Mouse (Mus musculus): ENCODE results near the gene Ffar3. TPM values are rescaled to one million over a fixed set of nuclear protein-coding genes. Genes with fewer than 3 reads are reported as not detected.
A peak's percentile ranks its signal among the peaks of the same experiment; 100 is the strongest.

The Ffar3 gene
- total and polyA plus RNA-seq, 3 experiments: not detected

DNA sequence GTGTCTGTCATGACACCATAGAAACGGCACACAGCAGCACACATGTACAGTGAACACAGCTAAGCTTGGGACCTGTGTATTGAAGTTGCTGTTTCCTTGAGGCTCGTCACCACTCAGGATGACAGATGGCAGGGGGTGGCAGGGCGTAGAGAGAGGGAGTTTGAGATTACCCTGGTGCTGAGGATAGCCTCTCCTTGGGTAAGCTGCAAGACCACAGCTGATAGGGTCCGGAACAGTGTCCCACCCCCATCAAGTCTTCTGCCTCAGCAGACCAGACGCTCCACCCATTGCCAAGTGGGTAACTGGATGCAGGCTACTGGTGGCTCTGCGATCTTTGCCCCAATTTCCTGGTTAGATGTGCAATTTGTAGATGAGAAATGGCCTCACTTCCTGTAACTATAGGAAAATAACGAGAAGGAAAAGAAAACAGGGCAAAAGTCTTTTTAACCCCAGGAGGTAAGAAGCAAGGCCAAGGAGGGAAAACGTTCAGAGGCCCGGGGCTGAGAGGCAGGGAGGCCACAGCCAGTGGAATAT, 44.2 kb downstream of the Ffar3 start:
- H3K4me3 ChIP-seq (replicated peaks in 1 of 3; ENCODE audit: low read depth in 2 of 3, low read length in 2 of 3, poor library complexity in 1 of 3): no peak overlapping the region
- H3K9me3 ChIP-seq (replicated peaks; ENCODE audit: low read length): peaks cover 7% of the 10 kb centered on the region
- no peak overlapping the region for H3K9ac ChIP-seq (ENCODE audit: insufficient read depth, low read depth)
- no peaks in the 10 kb centered on the region for H3K27me3 ChIP-seq (replicated peaks)
- no peak for DNase-seq (ENCODE audit: extremely low read depth)
- in situ Hi-C loops (cut with MboI; ENCODE audit: low pct_ligation_motif_present, low pct_unique_long_range_greater_than_20kb, low sequenced_read_pairs): no loop called here
- H3K4me2 ChIP-seq (ENCODE audit: insufficient read depth, low read depth, poor library complexity, severe bottlenecking): no peak overlapping the region
- H3K36me3 ChIP-seq (replicated peaks in 1 of 2; ENCODE audit: control insufficient read depth in 1 of 2, insufficient read depth in 1 of 2, low read length in 1 of 2): no peaks in the 10 kb centered on the region
- peaks cover 0 to 6% of the 10 kb centered on the region in 2 experiments; a peak in 2 of 4 replicates for H3K4me1 ChIP-seq (ENCODE audit: control insufficient read depth in 1 of 2, insufficient read depth in 2 of 2)
- TF ChIP-seq IRF4 (IDR thresholded peaks at IDR 0.05; ENCODE audit: low read depth, low read length) (no peak), USF2 (conservative IDR thresholded peaks at IDR 0.05; ENCODE audit: low read depth, low read length) (no peak), NELFE (IDR thresholded peaks at IDR 0.05; ENCODE audit: low read depth, low read length) (no peak), ZMIZ1 (IDR thresholded peaks at IDR 0.05; ENCODE audit: low read depth, low read length) (no peak), SIN3A (IDR thresholded peaks at IDR 0.05; ENCODE audit: low read length) (no peak), BHLHE40 (IDR thresholded peaks at IDR 0.05; ENCODE audit: low read depth, low read length) (no peak)
- no peaks in the 10 kb centered on the region for H3K79me2 ChIP-seq (replicated peaks; ENCODE audit: control insufficient read depth, extremely low read depth, insufficient read depth, poor library complexity, severe bottlenecking)
- dilution Hi-C loops (cut with MboI; ENCODE audit: extremely low pct_ligation_motif_present, extremely low pct_unique_long_range_greater_than_20kb, low sequenced_read_pairs): no loop called here
- no peak overlapping the region for H3K27ac ChIP-seq (ENCODE audit: insufficient read depth, low read depth)

DNA sequence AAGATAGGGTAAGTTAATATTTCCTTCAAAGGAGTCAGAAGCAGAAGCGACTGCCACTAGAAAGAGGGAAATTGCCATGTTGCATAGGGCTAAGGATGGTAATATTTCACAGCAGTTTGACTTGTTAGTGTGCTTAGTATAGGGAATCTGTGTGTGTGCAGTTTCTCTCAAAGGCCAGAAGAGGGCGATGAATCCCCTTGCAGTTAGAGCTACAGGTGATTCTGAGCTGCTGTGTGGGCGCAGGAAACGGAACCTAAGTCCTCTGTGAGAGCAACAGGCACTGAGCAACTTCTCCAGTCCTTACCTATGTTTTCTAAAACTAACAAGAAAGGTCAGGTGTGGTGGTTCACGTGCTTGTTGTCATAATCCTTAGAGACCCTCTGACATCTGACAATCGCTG, 45.7 kb downstream of the Ffar3 start:
- peaks cover 0 to 11% of the 10 kb centered on the region in 2 experiments; a peak in 2 of 4 replicates for H3K4me1 ChIP-seq (ENCODE audit: control insufficient read depth in 1 of 2, insufficient read depth in 2 of 2)
- in situ Hi-C loops (cut with MboI; ENCODE audit: low pct_ligation_motif_present, low pct_unique_long_range_greater_than_20kb, low sequenced_read_pairs) (no loop called here), dilution Hi-C loops (cut with MboI; ENCODE audit: extremely low pct_ligation_motif_present, extremely low pct_unique_long_range_greater_than_20kb, low sequenced_read_pairs) (no loop called here)
- no peak overlapping the region for H3K4me2 ChIP-seq (ENCODE audit: insufficient read depth, low read depth, poor library complexity, severe bottlenecking)
- no peaks in the 10 kb centered on the region for H3K27me3 ChIP-seq (replicated peaks)
- no peak overlapping the region for H3K4me3 ChIP-seq (replicated peaks in 1 of 3; ENCODE audit: low read depth in 2 of 3, low read length in 2 of 3, poor library complexity in 1 of 3)
- no peak overlapping the region for H3K9ac ChIP-seq (ENCODE audit: insufficient read depth, low read depth)
- DNase-seq (ENCODE audit: extremely low read depth): peak; percentile 17
- H3K79me2 ChIP-seq (replicated peaks; ENCODE audit: control insufficient read depth, extremely low read depth, insufficient read depth, poor library complexity, severe bottlenecking): no peaks in the 10 kb centered on the region
- peak; percentile 51 for TF ChIP-seq SMC3 (IDR thresholded peaks at IDR 0.05; ENCODE audit: low read depth, low read length)
- peak; percentile 26 to 51; a peak in 3 of 4 replicates for TF ChIP-seq CTCF (conservative IDR thresholded peaks at IDR 0.05 in 1 of 2, IDR thresholded peaks at IDR 0.05 in 1 of 2; ENCODE audit: low read depth in 2 of 2, low read length in 2 of 2)
- TF ChIP-seq USF2 (conservative IDR thresholded peaks at IDR 0.05; ENCODE audit: low read depth, low read length): no peak
- no peak for TF ChIP-seq EP300 (IDR thresholded peaks at IDR 0.05; ENCODE audit: low read length)
- TF ChIP-seq IRF4 (IDR thresholded peaks at IDR 0.05; ENCODE audit: low read depth, low read length): no peak
- TF ChIP-seq RAD21 (IDR thresholded peaks at IDR 0.05; ENCODE audit: low read depth, low read length): peak; percentile 52
- H3K27ac ChIP-seq (ENCODE audit: insufficient read depth, low read depth): no peak overlapping the region
- H3K9me3 ChIP-seq (replicated peaks; ENCODE audit: low read length): peaks cover 7% of the 10 kb centered on the region
- H3K36me3 ChIP-seq (replicated peaks in 1 of 2; ENCODE audit: control insufficient read depth in 1 of 2, insufficient read depth in 1 of 2, low read length in 1 of 2): no peaks in the 10 kb centered on the region

DNA sequence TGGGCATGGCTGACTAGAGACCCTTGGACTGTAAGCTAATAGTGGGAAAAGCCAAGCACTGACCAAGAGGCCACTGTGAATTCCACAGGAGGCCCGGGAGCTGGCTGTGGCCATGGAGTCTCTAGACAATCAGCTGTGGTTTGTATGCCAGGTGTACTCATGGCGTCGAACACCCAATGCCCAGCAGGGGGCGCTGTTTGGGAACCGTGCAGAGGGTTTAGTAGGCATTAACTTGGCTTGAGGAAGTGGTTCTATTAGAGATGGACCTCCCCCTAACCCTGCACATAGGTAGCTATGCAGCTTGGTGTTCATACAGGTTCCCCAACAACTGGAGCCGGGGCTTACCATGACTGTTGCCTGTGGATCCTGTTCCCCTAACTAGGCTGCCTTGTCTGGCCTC, 50.1 kb downstream of the Ffar3 start:
- no peak overlapping the region for H3K4me3 ChIP-seq (replicated peaks in 1 of 3; ENCODE audit: low read depth in 2 of 3, low read length in 2 of 3, poor library complexity in 1 of 3)
- H3K27ac ChIP-seq (ENCODE audit: insufficient read depth, low read depth): no peak overlapping the region
- H3K36me3 ChIP-seq (replicated peaks in 1 of 2; ENCODE audit: control insufficient read depth in 1 of 2, insufficient read depth in 1 of 2, low read length in 1 of 2): no peaks in the 10 kb centered on the region
- H3K9ac ChIP-seq (ENCODE audit: insufficient read depth, low read depth): no peak overlapping the region
- DNase-seq (ENCODE audit: extremely low read depth): peak; percentile 78
- peaks cover 0 to 4% of the 10 kb centered on the region in 2 experiments; a peak in 1 of 4 replicates for H3K4me1 ChIP-seq (ENCODE audit: control insufficient read depth in 1 of 2, insufficient read depth in 2 of 2)
- dilution Hi-C loops (cut with MboI; ENCODE audit: extremely low pct_ligation_motif_present, extremely low pct_unique_long_range_greater_than_20kb, low sequenced_read_pairs): no loop called here
- in situ Hi-C loops (cut with MboI; ENCODE audit: low pct_ligation_motif_present, low pct_unique_long_range_greater_than_20kb, low sequenced_read_pairs): no loop called here
- TF ChIP-seq E2F4 (IDR thresholded peaks at IDR 0.05; ENCODE audit: insufficient replicate concordance, low read depth, low read length) (no peak), ETS1 (conservative IDR thresholded peaks at IDR 0.05; ENCODE audit: low read depth, low read length) (no peak), SMC3 (IDR thresholded peaks at IDR 0.05; ENCODE audit: low read depth, low read length) (peak; percentile 73), RAD21 (IDR thresholded peaks at IDR 0.05; ENCODE audit: low read depth, low read length) (peak; percentile 39), CTCF (conservative IDR thresholded peaks at IDR 0.05 in 1 of 2, IDR thresholded peaks at IDR 0.05 in 1 of 2; ENCODE audit: low read depth in 2 of 2, low read length in 2 of 2) (peak; percentile 75 to 77)
- no peaks in the 10 kb centered on the region for H3K27me3 ChIP-seq (replicated peaks)
- no peaks in the 10 kb centered on the region for H3K79me2 ChIP-seq (replicated peaks; ENCODE audit: control insufficient read depth, extremely low read depth, insufficient read depth, poor library complexity, severe bottlenecking)
- H3K9me3 ChIP-seq (replicated peaks; ENCODE audit: low read length): peaks cover 16% of the 10 kb centered on the region
- no peak overlapping the region for H3K4me2 ChIP-seq (ENCODE audit: insufficient read depth, low read depth, poor library complexity, severe bottlenecking)

Other genes with a start within 250 kb of the Ffar3 start
Only the 20 nearest of the 27 such genes appear.
- gene Haus5, start 191.2 kb downstream of the Ffar3 start, total RNA-seq (2012; rRNA removed): 45.6 and 47.7 TPM in 2 replicates
- 32.3 and 38.5 TPM in 2 replicates for gene Haus5, start 191.2 kb downstream of the Ffar3 start, total RNA-seq (2014; rRNA removed)
- gene Haus5, start 191.2 kb downstream of the Ffar3 start, polyA plus RNA-seq (2012; ENCODE audit: insufficient read length, low read depth): 50.9 and 52.8 TPM in 2 replicates
- not detected in 2 replicates for gene Pmis2, start 184.6 kb downstream of the Ffar3 start, total RNA-seq (2012; rRNA removed)
- not detected in 2 replicates for gene Pmis2, start 184.6 kb downstream of the Ffar3 start, total RNA-seq (2014; rRNA removed)
- gene Pmis2, start 184.6 kb downstream of the Ffar3 start, polyA plus RNA-seq (2012; ENCODE audit: insufficient read length, low read depth): not detected in 2 replicates
- gene 2200002J24Rik, start 157.3 kb downstream of the Ffar3 start, total RNA-seq (2012; rRNA removed): 2.4 and 4.0 TPM in 2 replicates
- gene 2200002J24Rik, start 157.3 kb downstream of the Ffar3 start, total RNA-seq (2014; rRNA removed): 3.0 and 6.6 TPM in 2 replicates
- 2.9 and 3.5 TPM in 2 replicates for gene 2200002J24Rik, start 157.3 kb downstream of the Ffar3 start, polyA plus RNA-seq (2012; ENCODE audit: insufficient read length, low read depth)
- 0.13 TPM in 1 of 2 replicates, not detected in the other for gene Atp4a, start 144.0 kb downstream of the Ffar3 start, total RNA-seq (2012; rRNA removed)
- gene Atp4a, start 144.0 kb downstream of the Ffar3 start, total RNA-seq (2014; rRNA removed): 0.14 and 0.67 TPM in 2 replicates
- 0.33 TPM in 1 of 2 replicates, not detected in the other for gene Atp4a, start 144.0 kb downstream of the Ffar3 start, polyA plus RNA-seq (2012; ENCODE audit: insufficient read length, low read depth)
- gene Tmem147, start 126.6 kb downstream of the Ffar3 start, total RNA-seq (2012; rRNA removed): 136 and 137 TPM in 2 replicates
- gene Tmem147, start 126.6 kb downstream of the Ffar3 start, total RNA-seq (2014; rRNA removed): 152 and 154 TPM in 2 replicates
- 98.4 and 149 TPM in 2 replicates for gene Tmem147, start 126.6 kb downstream of the Ffar3 start, polyA plus RNA-seq (2012; ENCODE audit: insufficient read length, low read depth)
- gene Gapdhs, start 112.5 kb downstream of the Ffar3 start, total RNA-seq (2012; rRNA removed): 0.42 and 0.89 TPM in 2 replicates
- not detected in 2 replicates for gene Gapdhs, start 112.5 kb downstream of the Ffar3 start, total RNA-seq (2014; rRNA removed)
- 1.7 and 2.9 TPM in 2 replicates for gene Gapdhs, start 112.5 kb downstream of the Ffar3 start, polyA plus RNA-seq (2012; ENCODE audit: insufficient read length, low read depth)
- 0.59 and 0.76 TPM in 2 replicates for gene Sbsn, start 104.7 kb downstream of the Ffar3 start, total RNA-seq (2012; rRNA removed)
- gene Sbsn, start 104.7 kb downstream of the Ffar3 start, total RNA-seq (2014; rRNA removed): 0.30 TPM in 1 of 2 replicates, not detected in the other
- 0.69 and 1.1 TPM in 2 replicates for gene Sbsn, start 104.7 kb downstream of the Ffar3 start, polyA plus RNA-seq (2012; ENCODE audit: insufficient read length, low read depth)
- gene Dmkn, start 92.4 kb downstream of the Ffar3 start, total RNA-seq (2012; rRNA removed): not detected in 2 replicates
- not detected in 2 replicates for gene Dmkn, start 92.4 kb downstream of the Ffar3 start, total RNA-seq (2014; rRNA removed)
- gene Dmkn, start 92.4 kb downstream of the Ffar3 start, polyA plus RNA-seq (2012; ENCODE audit: insufficient read length, low read depth): not detected in 2 replicates
- gene Krtdap, start 68.3 kb downstream of the Ffar3 start, total RNA-seq (2012; rRNA removed): not detected in 2 replicates
- gene Krtdap, start 68.3 kb downstream of the Ffar3 start, total RNA-seq (2014; rRNA removed): not detected in 2 replicates
- gene Krtdap, start 68.3 kb downstream of the Ffar3 start, polyA plus RNA-seq (2012; ENCODE audit: insufficient read length, low read depth): not detected in 2 replicates
- gene Ffar2, start 32.4 kb downstream of the Ffar3 start, total RNA-seq (2012; rRNA removed): 0.08 TPM in 1 of 2 replicates, not detected in the other
- gene Ffar2, start 32.4 kb downstream of the Ffar3 start, total RNA-seq (2014; rRNA removed): not detected in 2 replicates
- 0.51 and 0.52 TPM in 2 replicates for gene Ffar2, start 32.4 kb downstream of the Ffar3 start, polyA plus RNA-seq (2012; ENCODE audit: insufficient read length, low read depth)
- gene Ffar1, start 5.4 kb upstream of the Ffar3 start, total RNA-seq (2012; rRNA removed): 0.34 and 0.42 TPM in 2 replicates
- gene Ffar1, start 5.4 kb upstream of the Ffar3 start, total RNA-seq (2014; rRNA removed): 1.2 and 1.4 TPM in 2 replicates
- gene Ffar1, start 5.4 kb upstream of the Ffar3 start, polyA plus RNA-seq (2012; ENCODE audit: insufficient read length, low read depth): 14.3 and 17.2 TPM in 2 replicates
- gene Cd22, start 24.2 kb upstream of the Ffar3 start, total RNA-seq (2012; rRNA removed): 41.7 and 42.3 TPM in 2 replicates
- gene Cd22, start 24.2 kb upstream of the Ffar3 start, total RNA-seq (2014; rRNA removed): 81.5 and 90.6 TPM in 2 replicates
- 180 and 190 TPM in 2 replicates for gene Cd22, start 24.2 kb upstream of the Ffar3 start, polyA plus RNA-seq (2012; ENCODE audit: insufficient read length, low read depth)
- gene Mag, start 58.7 kb upstream of the Ffar3 start, total RNA-seq (2012; rRNA removed): 0.04 TPM in 1 of 2 replicates, not detected in the other
- gene Mag, start 58.7 kb upstream of the Ffar3 start, total RNA-seq (2014; rRNA removed): not detected in 2 replicates
- gene Mag, start 58.7 kb upstream of the Ffar3 start, polyA plus RNA-seq (2012; ENCODE audit: insufficient read length, low read depth): not detected in 2 replicates
- gene Hamp2, start 68.5 kb upstream of the Ffar3 start, total RNA-seq (2012; rRNA removed): not detected in 2 replicates
- gene Hamp2, start 68.5 kb upstream of the Ffar3 start, total RNA-seq (2014; rRNA removed): not detected in 2 replicates
- not detected in 2 replicates for gene Hamp2, start 68.5 kb upstream of the Ffar3 start, polyA plus RNA-seq (2012; ENCODE audit: insufficient read length, low read depth)
- not detected in 2 replicates for gene Hamp, start 87.9 kb upstream of the Ffar3 start, total RNA-seq (2012; rRNA removed)
- gene Hamp, start 87.9 kb upstream of the Ffar3 start, total RNA-seq (2014; rRNA removed): not detected in 2 replicates
- not detected in 2 replicates for gene Hamp, start 87.9 kb upstream of the Ffar3 start, polyA plus RNA-seq (2012; ENCODE audit: insufficient read length, low read depth)
- 42.0 and 47.9 TPM in 2 replicates for gene Usf2, start 100.6 kb upstream of the Ffar3 start, total RNA-seq (2012; rRNA removed)
- gene Usf2, start 100.6 kb upstream of the Ffar3 start, total RNA-seq (2014; rRNA removed): 47.0 and 57.2 TPM in 2 replicates
- gene Usf2, start 100.6 kb upstream of the Ffar3 start, polyA plus RNA-seq (2012; ENCODE audit: insufficient read length, low read depth): 102 and 103 TPM in 2 replicates
- gene Lsr, start 117.3 kb upstream of the Ffar3 start, total RNA-seq (2012; rRNA removed): 0.08 and 0.13 TPM in 2 replicates
- 0.12 TPM in 1 of 2 replicates, not detected in the other for gene Lsr, start 117.3 kb upstream of the Ffar3 start, total RNA-seq (2014; rRNA removed)
- gene Lsr, start 117.3 kb upstream of the Ffar3 start, polyA plus RNA-seq (2012; ENCODE audit: insufficient read length, low read depth): not detected in 2 replicates
- gene Fam187b, start 117.6 kb upstream of the Ffar3 start, total RNA-seq (2012; rRNA removed): not detected in 2 replicates
- gene Fam187b, start 117.6 kb upstream of the Ffar3 start, total RNA-seq (2014; rRNA removed): not detected in 2 replicates
- not detected in 2 replicates for gene Fam187b, start 117.6 kb upstream of the Ffar3 start, polyA plus RNA-seq (2012; ENCODE audit: insufficient read length, low read depth)
- gene Fxyd5, start 186.3 kb upstream of the Ffar3 start, total RNA-seq (2012; rRNA removed): 71.6 and 73.2 TPM in 2 replicates
- gene Fxyd5, start 186.3 kb upstream of the Ffar3 start, total RNA-seq (2014; rRNA removed): 38.3 and 43.8 TPM in 2 replicates
- 96.8 and 124 TPM in 2 replicates for gene Fxyd5, start 186.3 kb upstream of the Ffar3 start, polyA plus RNA-seq (2012; ENCODE audit: insufficient read length, low read depth)
- gene Fxyd7, start 195.3 kb upstream of the Ffar3 start, total RNA-seq (2012; rRNA removed): not detected in 2 replicates
- gene Fxyd7, start 195.3 kb upstream of the Ffar3 start, total RNA-seq (2014; rRNA removed): not detected in 2 replicates
- gene Fxyd7, start 195.3 kb upstream of the Ffar3 start, polyA plus RNA-seq (2012; ENCODE audit: insufficient read length, low read depth): not detected in 2 replicates